Mouse (Mus musculus) left cerebral cortex, adult 18-20 months (tissue): ENCODE results near the gene Gm10309. TPM values are rescaled to one million over a fixed set of nuclear protein-coding genes. Genes with fewer than 3 reads are reported as not detected.

Experiments
- DNase-seq, 2 experiments: peaks; one replicate each; pipeline ENCODE4 v3.0.0; 2021 to 2022; ENCODE audit warnings: low spot score in 2 of 2, mixed read lengths in 1 of 2
- long read RNA-seq, 2 experiments: library from polyadenylated mRNA; stranded (forward); transcript quantifications; one replicate each; pipeline ENCODE4 v2.0.0; 2021
- total RNA-seq, 2 experiments: library from RNA; stranded (reverse); gene quantifications; 2 replicates each; pipeline ENCODE4 v1.2.3; 2021

The Gm10309 gene
- total RNA-seq = not detected
- long read RNA-seq, experiment 1 = 0 reads
- long read RNA-seq, experiment 2 = 0 reads

- DNase-seq = peak; percentile 22 to 23
These were observed at the start of gene Gm10309 for GRCm38 (mm10) chr17:86505183-86505631. Gene Gm10309, minus strand, starts transcription at chr17:86505232.

- DNase-seq = no peak
These were observed 47.0 kb upstream of the Gm10309 start for GRCm38 (mm10) chr17:86551995-86552394.

GRCm38 (mm10) chr17:86551561-86551960 is 46.5 kb upstream of the Gm10309 start:
- DNase-seq = no peak

- DNase-seq = no peak
These were observed 44.1 kb upstream of the Gm10309 start for GRCm38 (mm10) chr17:86549128-86549527.

- DNase-seq = no peak
These were observed 41.5 kb upstream of the Gm10309 start for GRCm38 (mm10) chr17:86546529-86546928.

- DNase-seq = no peak
These were observed 34.9 kb upstream of the Gm10309 start for GRCm38 (mm10) chr17:86539881-86540430.

- DNase-seq = peak; percentile 78 to 91
These were observed 31.0 kb upstream of the Gm10309 start for GRCm38 (mm10) chr17:86535827-86536656.

GRCm38 (mm10) chr17:86535096-86535495 is 30.1 kb upstream of the Gm10309 start:
- no peak for DNase-seq

GRCm38 (mm10) chr17:86533549-86533851 is 28.5 kb upstream of the Gm10309 start:
- DNase-seq = no peak

GRCm38 (mm10) chr17:86532783-86533548 is 27.9 kb upstream of the Gm10309 start:
- no peak for DNase-seq

GRCm38 (mm10) chr17:86531231-86531630 is 26.2 kb upstream of the Gm10309 start:
- no peak for DNase-seq

GRCm38 (mm10) chr17:86529411-86529810 is 24.4 kb upstream of the Gm10309 start:
- no peak for DNase-seq

- DNase-seq = no peak
These were observed 24.0 kb upstream of the Gm10309 start for GRCm38 (mm10) chr17:86529003-86529402.

- DNase-seq = no peak
These were observed 22.3 kb upstream of the Gm10309 start for GRCm38 (mm10) chr17:86527298-86527697.

- no peak for DNase-seq
These were observed 21.0 kb upstream of the Gm10309 start for GRCm38 (mm10) chr17:86526016-86526415.

GRCm38 (mm10) chr17:86525075-86525474 is 20.0 kb upstream of the Gm10309 start:
- DNase-seq = no peak

- no peak for DNase-seq
These were observed 18.8 kb upstream of the Gm10309 start for GRCm38 (mm10) chr17:86523843-86524242.

GRCm38 (mm10) chr17:86523374-86523773 is 18.3 kb upstream of the Gm10309 start:
- no peak for DNase-seq

GRCm38 (mm10) chr17:86522649-86523048 is 17.6 kb upstream of the Gm10309 start:
- DNase-seq = no peak

- no peak for DNase-seq
These were observed 16.2 kb upstream of the Gm10309 start for GRCm38 (mm10) chr17:86521252-86521651.

- no peak for DNase-seq
These were observed 13.6 kb upstream of the Gm10309 start for GRCm38 (mm10) chr17:86518604-86519003.

- DNase-seq = no peak
These were observed 11.6 kb upstream of the Gm10309 start for GRCm38 (mm10) chr17:86516630-86517029.
